Mouse (Mus musculus) testis, adult 2 months (tissue): ENCODE results near the gene Tuba1a.

Experiments
- CTCF ChIP-seq: fragments of 200-500 bp; IDR thresholded peaks from 2 replicates; pipeline ENCODE4 v1.5.1; 2012; ENCODE audit warnings: low read depth, mild to moderate bottlenecking, inconsistent platforms, low read length, moderate library complexity; ENCODE audit not compliant: control insufficient read depth, insufficient read depth, insufficient replicate concordance
- POLR2A ChIP-seq: fragments of 200-500 bp; IDR thresholded peaks from 2 replicates; pipeline ENCODE4 v1.6.1; 2012; ENCODE audit warnings: low read depth, mild to moderate bottlenecking, inconsistent platforms, low read length, moderate library complexity; ENCODE audit not compliant: control insufficient read depth

DNA sequence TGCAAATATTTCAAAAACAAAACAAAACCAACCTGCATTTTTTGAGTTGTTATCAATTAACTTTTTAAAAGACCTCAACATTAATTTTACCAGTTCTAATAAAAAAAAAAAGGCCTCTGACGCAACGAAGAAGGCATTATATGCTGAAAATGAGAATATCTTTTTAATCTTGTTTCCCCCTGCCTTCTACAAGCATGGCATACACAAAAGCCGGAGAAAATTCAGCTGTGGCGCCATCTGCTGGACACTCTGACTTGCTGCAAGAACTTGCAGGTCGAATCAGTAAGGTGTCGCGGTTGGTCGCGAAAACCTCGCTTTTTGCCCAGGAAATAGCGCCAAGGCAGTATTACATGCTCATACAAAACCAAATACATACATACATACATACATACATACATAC, 40.4 kb upstream of the Tuba1a start:
- TF ChIP-seq CTCF (peak; percentile 84), POLR2A (no peak)
